Mouse (Mus musculus) urinary bladder, postnatal 14 days (tissue): Measurements from ENCODE around the gene Gm44790.
"Not testable (repeated sequence)": the region's sequence is repeated elsewhere in the genome, so short reads cannot be mapped to it uniquely, and the experiment has no call there.

Experiments
- DNase-seq: peaks from one replicate; pipeline ENCODE4 v3.0.0; 2021; ENCODE audit warnings: low spot score

Gm44790 gene

GRCm38 (mm10) chr6:86426358-86426757 lies at the start of gene Gm44790:
Gene Gm44790, plus strand, starts transcription at chr6:86426658.
- DNase-seq, result no peak

GRCm38 (mm10) chr6:86378341-86378740 lies 48.1 kb upstream of the Gm44790 start:
- DNase-seq, result no peak

GRCm38 (mm10) chr6:86380112-86380511 lies 46.3 kb upstream of the Gm44790 start:
- DNase-seq, result not testable (repeated sequence)

GRCm38 (mm10) chr6:86382551-86382950 lies 43.9 kb upstream of the Gm44790 start:
- no peak for DNase-seq

GRCm38 (mm10) chr6:86383370-86383769 lies 43.1 kb upstream of the Gm44790 start:
- DNase-seq, result no peak

- no peak for DNase-seq
Measured at GRCm38 (mm10) chr6:86384692-86385091, 41.8 kb upstream of the Gm44790 start.

- DNase-seq, result no peak
Measured at GRCm38 (mm10) chr6:86385362-86386104, 40.9 kb upstream of the Gm44790 start.

- DNase-seq, result no peak
Measured at GRCm38 (mm10) chr6:86387313-86387712, 39.1 kb upstream of the Gm44790 start.

- DNase-seq, result no peak
Measured at GRCm38 (mm10) chr6:86388461-86388860, 38.0 kb upstream of the Gm44790 start.

- DNase-seq, result peak; percentile 7
Measured at GRCm38 (mm10) chr6:86391326-86391725, 35.1 kb upstream of the Gm44790 start.

- no peak for DNase-seq
Measured at GRCm38 (mm10) chr6:86393187-86393586, 33.3 kb upstream of the Gm44790 start.

GRCm38 (mm10) chr6:86394078-86394720 lies 32.3 kb upstream of the Gm44790 start:
- DNase-seq, result peak; percentile 10

- peak; percentile 33 for DNase-seq
Measured at GRCm38 (mm10) chr6:86395021-86395420, 31.4 kb upstream of the Gm44790 start.

GRCm38 (mm10) chr6:86395969-86396368 lies 30.5 kb upstream of the Gm44790 start:
- DNase-seq, result no peak

GRCm38 (mm10) chr6:86396581-86397256 lies 29.7 kb upstream of the Gm44790 start, which contains the start of gene Pcyox1:
Gene Pcyox1, minus strand, starts transcription at chr6:86397154.
- peak; percentile 90 for DNase-seq

GRCm38 (mm10) chr6:86397257-86397980 lies 29.0 kb upstream of the Gm44790 start:
- no peak for DNase-seq

- no peak for DNase-seq
Measured at GRCm38 (mm10) chr6:86398986-86399385, 27.5 kb upstream of the Gm44790 start.

GRCm38 (mm10) chr6:86399995-86400394 lies 26.5 kb upstream of the Gm44790 start:
- peak; percentile 10 for DNase-seq

GRCm38 (mm10) chr6:86400972-86401371 lies 25.5 kb upstream of the Gm44790 start:
- peak; percentile 84 for DNase-seq

GRCm38 (mm10) chr6:86402681-86403607 lies 23.5 kb upstream of the Gm44790 start:
- no peak for DNase-seq

GRCm38 (mm10) chr6:86403728-86404099 lies 22.7 kb upstream of the Gm44790 start:
- peak; percentile 86 for DNase-seq
